In genomic region chr5:23502317-23502937, GRCm38 (mm10) we compare ENCODE assay signal across 9 mouse cellular contexts.
DNase-seq lines count a peak whose midpoint lies in the region; ATAC-seq lines count a peak whose summit lies in the region.
"Had no signal": no experiment of that assay in that cellular context is flagged by ENCODE, and none has a peak within 500 bp of the region (broad histone marks: within the 10 kb centered on the region; RNA-seq: fewer than 3 reads in every experiment).

No protein-coding gene starts in this region.

- H3K4me2 ChIP-seq in forebrain, embryonic 13.5 days: no peak overlapping the region
- H3K4me2 ChIP-seq in lung, embryonic 16.5 days (ENCODE audit: low read depth, low read length): no peak overlapping the region
- H3K4me2 ChIP-seq in neural tube, embryonic 15.5 days: no peak overlapping the region

- DNase-seq in forebrain, embryonic 10.5 days (ENCODE audit: extremely low spot score, low spot score): no peak
- no peak for DNase-seq in lung, postnatal 36 days
- peak; percentile 68 for DNase-seq in limb, embryonic 10.5 days (ENCODE audit: low spot score)
- no peak for DNase-seq in urinary bladder, postnatal 36 days (ENCODE audit: low spot score in 2 of 2)
- no peak for DNase-seq in right cerebral cortex, postnatal 4 days
- DNase-seq: kidney, postnatal 4 days had no signal

- H3K4me1 ChIP-seq in forebrain, embryonic 13.5 days: no peaks in the 10 kb centered on the region
- H3K4me1 ChIP-seq in forebrain, embryonic 10.5 days: peaks cover 3% of the 10 kb centered on the region
- H3K4me1 ChIP-seq in lung, embryonic 16.5 days (replicated peaks; ENCODE audit: control insufficient read depth, insufficient read depth, low read length): no peaks in the 10 kb centered on the region
- peaks cover 16% of the 10 kb centered on the region for H3K4me1 ChIP-seq in limb, embryonic 10.5 days
- no peaks in the 10 kb centered on the region for H3K4me1 ChIP-seq in neural tube, embryonic 15.5 days

- H3K9me3 ChIP-seq in forebrain, embryonic 13.5 days (replicated peaks): no peaks in the 10 kb centered on the region
- H3K9me3 ChIP-seq in forebrain, embryonic 10.5 days: no peaks in the 10 kb centered on the region
- H3K9me3 ChIP-seq in lung, embryonic 16.5 days (ENCODE audit: control insufficient read depth, low read length): no peaks in the 10 kb centered on the region
- no peaks in the 10 kb centered on the region for H3K9me3 ChIP-seq in limb, embryonic 10.5 days (replicated peaks)
- H3K9me3 ChIP-seq in neural tube, embryonic 15.5 days (replicated peaks): no peaks in the 10 kb centered on the region

- no peak overlapping the region for H3K4me3 ChIP-seq in forebrain, embryonic 13.5 days
- no peak overlapping the region for H3K4me3 ChIP-seq in forebrain, embryonic 10.5 days
- no peak overlapping the region for H3K4me3 ChIP-seq in lung, embryonic 16.5 days (ENCODE audit: low read length)
- no peak overlapping the region for H3K4me3 ChIP-seq in limb, embryonic 10.5 days
- no peak overlapping the region for H3K4me3 ChIP-seq in neural tube, embryonic 15.5 days (replicated peaks)

- no peak overlapping the region for H3K27ac ChIP-seq in forebrain, embryonic 13.5 days
- no peak overlapping the region for H3K27ac ChIP-seq in forebrain, embryonic 10.5 days
- no peak overlapping the region for H3K27ac ChIP-seq in lung, embryonic 16.5 days (ENCODE audit: low read length)
- peak overlapping the region; percentile 37 for H3K27ac ChIP-seq in limb, embryonic 10.5 days
- no peak overlapping the region for H3K27ac ChIP-seq in neural tube, embryonic 15.5 days (replicated peaks)

- H3K36me3 ChIP-seq in forebrain, embryonic 13.5 days (ENCODE audit: poor library complexity, severe bottlenecking): peaks cover 69% of the 10 kb centered on the region
- peaks cover 92% of the 10 kb centered on the region for H3K36me3 ChIP-seq in forebrain, embryonic 10.5 days (replicated peaks)
- H3K36me3 ChIP-seq in lung, embryonic 16.5 days (ENCODE audit: control insufficient read depth, insufficient read depth, low read length): peaks cover 37% of the 10 kb centered on the region
- peaks cover 88% of the 10 kb centered on the region for H3K36me3 ChIP-seq in limb, embryonic 10.5 days
- H3K36me3 ChIP-seq in neural tube, embryonic 15.5 days: peaks cover 62% of the 10 kb centered on the region

- peak; percentile 46 for ATAC-seq in forebrain, embryonic 13.5 days
- ATAC-seq in lung, embryonic 16.5 days (ENCODE audit: low read depth): peak; percentile 51; the same call in 1 of the 2 replicates
- ATAC-seq in neural tube, embryonic 15.5 days (ENCODE audit: low FRiP score): peak; percentile 36; the same call in 1 of the 2 replicates

- H3K9ac ChIP-seq in forebrain, embryonic 13.5 days: no peak overlapping the region
- no peak overlapping the region for H3K9ac ChIP-seq in lung, embryonic 16.5 days (ENCODE audit: low read length)
- H3K9ac ChIP-seq in neural tube, embryonic 15.5 days (replicated peaks): no peak overlapping the region

- H3K27me3 ChIP-seq in forebrain, embryonic 13.5 days: no peaks in the 10 kb centered on the region
- no peaks in the 10 kb centered on the region for H3K27me3 ChIP-seq in forebrain, embryonic 10.5 days (ENCODE audit: poor library complexity, severe bottlenecking)
- no peaks in the 10 kb centered on the region for H3K27me3 ChIP-seq in lung, embryonic 16.5 days (ENCODE audit: control insufficient read depth, insufficient read depth, low read depth, low read length)
- H3K27me3 ChIP-seq in limb, embryonic 10.5 days (ENCODE audit: low read depth, poor library complexity, severe bottlenecking): no peaks in the 10 kb centered on the region
- no peaks in the 10 kb centered on the region for H3K27me3 ChIP-seq in neural tube, embryonic 15.5 days (replicated peaks)

- WGBS in forebrain, embryonic 13.5 days: 80% methylated on average over 13 of the region's 13 CpGs
- WGBS in forebrain, embryonic 10.5 days: 80% methylated on average over 11 of the region's 13 CpGs
- 77% methylated on average over 11 of the region's 13 CpGs for WGBS in lung, embryonic 16.5 days
- 57% methylated on average over 13 of the region's 13 CpGs for whole genome bisulfite sequencing in limb, embryonic 10.5 days
- WGBS in neural tube, embryonic 15.5 days: 72% methylated on average over 11 of the region's 13 CpGs
